Mouse (Mus musculus) embryonic fibroblast, embryonic 13.5 days (primary cell): ENCODE results near the gene Ccdc152.

Experiments
- CTCF ChIP-seq: IDR thresholded peaks from 2 replicates; pipeline ENCODE4 v1.5.1; 2011; ENCODE audit warnings: mild to moderate bottlenecking, control low read depth, low read length, moderate library complexity, borderline replicate concordance; ENCODE audit not compliant: insufficient read depth
- POLR2A ChIP-seq: IDR thresholded peaks from 2 replicates; pipeline ENCODE4 v1.6.1; 2011; ENCODE audit warnings: low read depth, mild to moderate bottlenecking, control low read depth, low read length, moderate library complexity

GRCm38 (mm10) chr15:3323041-3323440 is 19.7 kb upstream of the Ccdc152 start:
- TF ChIP-seq CTCF (no peak), POLR2A (no peak)
